Mouse (Mus musculus): ENCODE measurements at regions not wholly inside any gene's neighbourhood (a gene's known extent, or its start where the extent isn't known, plus 50 kb on each side); places are given as distances from the start of the nearest gene placed in this dataset.
A peak's percentile ranks its signal among the peaks of the same experiment; 100 is the strongest.

DNA sequence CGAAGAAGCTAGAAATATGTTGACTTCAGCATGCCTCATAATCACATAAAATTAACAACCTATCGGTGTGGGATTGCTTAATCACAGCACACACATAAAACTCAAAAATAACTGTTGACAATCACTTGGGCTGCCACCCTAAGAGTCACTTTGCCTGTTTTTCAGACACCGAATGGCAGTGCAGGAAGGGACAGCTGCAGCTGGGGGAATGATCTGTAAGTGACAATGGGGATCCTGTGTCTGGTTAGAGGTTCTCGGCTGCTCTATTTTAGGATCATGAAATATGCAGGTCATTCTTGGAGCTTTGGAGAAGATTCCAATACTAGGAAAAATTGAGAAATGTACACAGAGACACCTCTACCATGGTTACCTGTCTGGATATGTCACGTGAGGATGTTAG, 54.4 kb upstream of the Tcf12 start:
- ATAC-seq (ENCODE audit: low FRiP score): no peak
- 0 out of 2 replicates have a peak, but pooled peaks cover 4% of the 10 kb centered on the region for H3K27me3 ChIP-seq
- WGBS: 89% methylated on average over 5 of the region's 5 CpGs
- peaks cover 14% of the 10 kb centered on the region for H3K4me1 ChIP-seq
- H3K27ac ChIP-seq: no peak overlapping the region
- no peaks in the 10 kb centered on the region for H3K9me3 ChIP-seq
- no peaks in the 10 kb centered on the region for H3K36me3 ChIP-seq (replicated peaks)
- no peak overlapping the region for H3K4me3 ChIP-seq (replicated peaks)
- H3K4me2 ChIP-seq: no peak overlapping the region
- H3K9ac ChIP-seq: no peak overlapping the region

GRCm38 (mm10) chr9:72166611-72167010, 54.9 kb upstream of the Tcf12 start:
- Histone ChIP-seq H3K36me3 (replicated peaks) (no peaks in the 10 kb centered on the region), H3K27ac (no peak overlapping the region), H3K9ac (no peak overlapping the region), H3K4me2 (no peak overlapping the region), H3K27me3 (0 out of 2 replicates have a peak, but pooled peaks cover 4% of the 10 kb centered on the region), H3K4me3 (replicated peaks) (no peak overlapping the region), H3K4me1 (peaks cover 14% of the 10 kb centered on the region), H3K9me3 (no peaks in the 10 kb centered on the region)
- WGBS: 90% methylated on average over 5 of the region's 5 CpGs
- ATAC-seq (ENCODE audit: low FRiP score): no peak

GRCm38 (mm10) chr9:72169231-72169630, 57.6 kb upstream of the Tcf12 start:
- 56% methylated on average over 5 of the region's 5 CpGs for WGBS
- peaks cover 14% of the 10 kb centered on the region for H3K4me1 ChIP-seq
- H3K4me2 ChIP-seq: peak overlapping the region; percentile 51
- ATAC-seq (ENCODE audit: low FRiP score): no peak
- no peaks in the 10 kb centered on the region for H3K36me3 ChIP-seq (replicated peaks)
- 0 out of 2 replicates have a peak, but pooled peaks cover 1% of the 10 kb centered on the region for H3K27me3 ChIP-seq
- H3K9me3 ChIP-seq: no peaks in the 10 kb centered on the region
- no peak overlapping the region for H3K9ac ChIP-seq
- no peak overlapping the region; the same call in 1 of the 2 replicates for H3K4me3 ChIP-seq (replicated peaks)
- H3K27ac ChIP-seq: 0 out of 2 replicates have a peak overlapping the region, but pooled peaks have one; percentile 53

DNA sequence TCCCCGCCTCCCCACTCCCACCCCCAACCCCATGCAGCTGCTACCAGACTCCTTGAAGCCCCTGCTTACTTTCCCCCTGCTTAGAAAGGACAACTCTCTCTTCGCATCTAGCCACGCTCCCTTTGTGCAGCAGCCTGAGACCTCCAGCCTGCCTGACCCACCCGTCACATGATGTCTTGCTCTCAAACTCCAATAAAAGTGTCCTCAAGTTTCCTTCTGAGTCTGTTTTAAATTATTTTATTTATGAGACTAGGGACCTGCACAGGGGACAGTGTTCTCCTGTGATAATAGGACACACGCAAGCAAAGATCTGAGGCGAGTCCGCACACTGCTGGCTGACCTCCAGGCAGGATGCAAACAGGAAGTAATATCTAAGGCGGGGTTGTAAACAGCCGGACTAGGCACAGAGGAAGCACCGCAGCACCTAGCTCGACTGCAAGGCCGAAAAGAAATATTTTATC, 58.1 kb upstream of the Tcf12 start:
- ATAC-seq (ENCODE audit: low FRiP score): peak; percentile 39; the same call in 1 of the 2 replicates
- Histone ChIP-seq H3K4me3 (replicated peaks) (peak overlapping the region; percentile 24), H3K4me1 (peaks cover 14% of the 10 kb centered on the region), H3K4me2 (peak overlapping the region; percentile 51), H3K36me3 (replicated peaks) (no peaks in the 10 kb centered on the region), H3K9me3 (no peaks in the 10 kb centered on the region), H3K27ac (0 out of 2 replicates have a peak overlapping the region, but pooled peaks have one; percentile 53), H3K27me3 (no peaks in the 10 kb centered on the region), H3K9ac (0 out of 2 replicates have a peak overlapping the region, but pooled peaks have one; percentile 25)
- WGBS: 2% methylated on average over 12 of the region's 12 CpGs

GRCm38 (mm10) chr9:72170235-72170634, 58.6 kb upstream of the Tcf12 start:
- ATAC-seq (ENCODE audit: low FRiP score): 0 out of 2 replicates have a peak, but pooled peaks have one; percentile 41
- H3K9me3 ChIP-seq: no peaks in the 10 kb centered on the region
- peak overlapping the region; percentile 24 for H3K4me3 ChIP-seq (replicated peaks)
- no peaks in the 10 kb centered on the region for H3K27me3 ChIP-seq
- peak overlapping the region; percentile 51 for H3K4me2 ChIP-seq
- H3K36me3 ChIP-seq (replicated peaks): no peaks in the 10 kb centered on the region
- H3K27ac ChIP-seq: 0 out of 2 replicates have a peak overlapping the region, but pooled peaks have one; percentile 53
- 6% methylated on average over 9 of the region's 9 CpGs for WGBS
- peaks cover 14% of the 10 kb centered on the region for H3K4me1 ChIP-seq
- 0 out of 2 replicates have a peak overlapping the region, but pooled peaks have one; percentile 25 for H3K9ac ChIP-seq

GRCm38 (mm10) chr9:72172331-72172730, 60.7 kb upstream of the Tcf12 start:
- Histone ChIP-seq H3K36me3 (replicated peaks) (no peaks in the 10 kb centered on the region), H3K4me3 (replicated peaks) (no peak overlapping the region), H3K9ac (no peak overlapping the region), H3K4me2 (no peak overlapping the region), H3K27ac (no peak overlapping the region), H3K4me1 (peaks cover 14% of the 10 kb centered on the region), H3K9me3 (no peaks in the 10 kb centered on the region), H3K27me3 (no peaks in the 10 kb centered on the region)
- no peak for ATAC-seq (ENCODE audit: low FRiP score)
- 96% methylated on average over 1 of the region's 1 CpGs for WGBS

- Histone ChIP-seq H3K36me3 (replicated peaks) (no peaks in the 10 kb centered on the region), H3K27me3 (no peaks in the 10 kb centered on the region), H3K9me3 (no peaks in the 10 kb centered on the region), H3K4me3 (replicated peaks) (no peak overlapping the region), H3K27ac (no peak overlapping the region), H3K9ac (no peak overlapping the region), H3K4me1 (no peaks in the 10 kb centered on the region), H3K4me2 (no peak overlapping the region)
- ATAC-seq (ENCODE audit: low FRiP score): no peak
- WGBS: 74% methylated on average over 6 of the region's 6 CpGs
Observed at GRCm38 (mm10) chr9:72180972-72181371, 69.3 kb upstream of the Tcf12 start.

DNA sequence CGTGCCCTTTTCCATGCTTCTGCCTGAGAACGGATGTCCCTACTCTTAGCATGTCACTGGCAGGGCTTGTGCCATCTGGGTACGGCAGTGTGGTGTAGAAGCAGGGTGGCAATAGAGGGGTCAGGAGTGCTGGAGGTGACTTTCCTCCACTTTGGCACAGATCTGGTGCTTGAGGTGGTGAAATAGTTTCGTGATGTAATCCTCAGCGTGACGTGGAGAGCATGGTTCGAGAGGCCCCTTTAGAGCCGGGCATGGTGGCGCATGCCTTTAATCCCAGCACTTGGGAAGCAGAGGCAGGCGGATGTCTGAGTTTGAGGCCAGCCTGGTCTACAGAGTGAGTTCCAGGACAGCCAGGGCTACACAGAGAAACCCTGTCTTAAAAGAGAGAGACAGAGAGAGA, 71.7 kb upstream of the Tcf12 start:
- no peak for ATAC-seq (ENCODE audit: low FRiP score)
- WGBS: 96% methylated on average over 10 of the region's 10 CpGs

GRCm38 (mm10) chr9:72183925-72184324, 72.3 kb upstream of the Tcf12 start:
- Histone ChIP-seq H3K27ac (no peak overlapping the region), H3K4me1 (no peaks in the 10 kb centered on the region), H3K36me3 (replicated peaks) (no peaks in the 10 kb centered on the region), H3K27me3 (no peaks in the 10 kb centered on the region), H3K9ac (no peak overlapping the region), H3K4me2 (no peak overlapping the region), H3K4me3 (replicated peaks) (no peak overlapping the region), H3K9me3 (no peaks in the 10 kb centered on the region)
- 88% methylated on average over 10 of the region's 10 CpGs for WGBS
- ATAC-seq (ENCODE audit: low FRiP score): no peak

More for the DNA sequence above, 71.7 kb upstream of the Tcf12 start:
- H3K4me2 ChIP-seq: no peak overlapping the region
- H3K4me3 ChIP-seq (replicated peaks): no peak overlapping the region
- no peak overlapping the region for H3K9ac ChIP-seq
- H3K36me3 ChIP-seq (replicated peaks): no peaks in the 10 kb centered on the region
- no peak overlapping the region for H3K27ac ChIP-seq
- no peaks in the 10 kb centered on the region for H3K4me1 ChIP-seq
- no peaks in the 10 kb centered on the region for H3K27me3 ChIP-seq
- H3K9me3 ChIP-seq: no peaks in the 10 kb centered on the region

- H3K9me3 ChIP-seq: no peaks in the 10 kb centered on the region
- no peak overlapping the region for H3K4me3 ChIP-seq (replicated peaks)
- peaks cover 5% of the 10 kb centered on the region; the same call in 1 of the 2 replicates for H3K4me1 ChIP-seq
- H3K27me3 ChIP-seq: no peaks in the 10 kb centered on the region
- no peak overlapping the region for H3K4me2 ChIP-seq
- no peak overlapping the region for H3K9ac ChIP-seq
- no peak for ATAC-seq (ENCODE audit: low FRiP score)
- H3K36me3 ChIP-seq (replicated peaks): no peaks in the 10 kb centered on the region
- 94% methylated on average over 7 of the region's 7 CpGs for WGBS
- no peak overlapping the region for H3K27ac ChIP-seq
Observed at GRCm38 (mm10) chr9:72189867-72190266, 78.2 kb upstream of the Tcf12 start.

DNA sequence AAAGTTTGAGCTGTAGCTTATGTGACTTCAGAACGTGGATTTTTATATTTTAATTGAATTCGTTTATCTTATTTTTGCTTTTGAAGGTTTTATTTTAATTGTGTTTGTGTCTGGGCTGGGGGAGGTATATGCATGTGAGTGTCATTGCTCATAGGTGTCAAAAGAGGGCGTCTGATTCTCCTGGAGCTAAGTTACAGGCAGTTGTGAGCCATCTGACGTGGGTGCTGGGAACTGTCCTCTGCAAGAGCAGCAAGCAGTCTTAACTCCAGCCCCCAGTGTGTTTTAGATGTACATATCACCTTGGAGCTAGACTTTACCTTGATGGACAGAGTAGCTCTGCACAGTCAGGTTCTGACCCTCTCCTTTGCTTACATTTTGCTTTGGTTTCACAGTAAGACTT, 79.0 kb upstream of the Tcf12 start:
- Histone ChIP-seq H3K27ac (no peak overlapping the region), H3K4me1 (peaks cover 5% of the 10 kb centered on the region; the same call in 1 of the 2 replicates), H3K9ac (no peak overlapping the region), H3K4me2 (no peak overlapping the region), H3K9me3 (no peaks in the 10 kb centered on the region), H3K4me3 (replicated peaks) (no peak overlapping the region), H3K27me3 (no peaks in the 10 kb centered on the region), H3K36me3 (replicated peaks) (no peaks in the 10 kb centered on the region)
- 86% methylated on average over 4 of the region's 4 CpGs for WGBS
- no peak for ATAC-seq (ENCODE audit: low FRiP score)

DNA sequence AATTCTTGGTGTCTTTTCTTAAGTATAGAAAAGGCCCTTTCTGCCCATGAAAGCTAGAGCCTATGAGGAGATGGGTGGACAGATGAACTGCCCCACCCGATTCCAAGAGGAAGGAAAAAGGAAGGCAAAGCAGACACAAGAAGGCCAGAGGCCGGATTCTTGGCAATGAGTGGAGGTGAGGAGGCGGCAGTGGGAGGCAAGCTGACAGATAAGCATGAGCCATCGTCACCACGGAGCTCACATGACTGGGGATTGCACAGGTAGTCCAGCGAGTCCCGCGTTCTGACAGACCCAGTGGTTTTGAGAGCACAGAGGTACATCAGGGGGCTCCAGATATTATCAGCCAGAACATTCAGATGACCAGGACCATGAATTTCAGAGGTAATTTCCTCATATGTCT, 79.4 kb upstream of the Tcf12 start:
- Histone ChIP-seq H3K9ac (no peak overlapping the region), H3K27me3 (no peaks in the 10 kb centered on the region), H3K9me3 (no peaks in the 10 kb centered on the region), H3K4me2 (no peak overlapping the region), H3K4me1 (peaks cover 5% of the 10 kb centered on the region; the same call in 1 of the 2 replicates), H3K27ac (no peak overlapping the region), H3K36me3 (replicated peaks) (no peaks in the 10 kb centered on the region), H3K4me3 (replicated peaks) (no peak overlapping the region)
- 92% methylated on average over 8 of the region's 8 CpGs for WGBS
- ATAC-seq (ENCODE audit: low FRiP score): no peak
